Mouse (Mus musculus) hindbrain, embryonic 10.5 days (tissue): ENCODE measurements around the gene Fyb. TPM values are rescaled to one million over a fixed set of nuclear protein-coding genes. Genes with fewer than 3 reads are reported as not detected.

ENCODE experiments used
- DNase-seq: peaks from one replicate; pipeline ENCODE4 v3.0.0-alpha.2; 2017; ENCODE audit warnings: low spot score
- H3K27ac ChIP-seq: fragments of 300-500 bp; sonication (generic); 2 replicates; pipeline ENCODE4 v1.5.1; 2016; ENCODE audit warnings: mild to moderate bottlenecking, moderate library complexity
- H3K27me3 ChIP-seq: fragments of 300-500 bp; sonication (generic); 2 replicates; pipeline ENCODE4 v1.6.1; 2016; ENCODE audit warnings: mild to moderate bottlenecking; ENCODE audit not compliant: poor library complexity, insufficient read depth, severe bottlenecking
- H3K36me3 ChIP-seq: fragments of 300-500 bp; sonication (generic); 2 replicates; pipeline ENCODE4 v1.6.1; 2016; ENCODE audit warnings: mild to moderate bottlenecking, moderate library complexity
- H3K4me1 ChIP-seq: fragments of 300-500 bp; sonication (generic); replicated peaks from 2 replicates; pipeline ENCODE4 v1.6.1; 2016; ENCODE audit warnings: mild to moderate bottlenecking
- H3K4me3 ChIP-seq: fragments of 300-500 bp; sonication (generic); 2 replicates; pipeline ENCODE4 v1.5.1; 2016; ENCODE audit warnings: mild to moderate bottlenecking, moderate library complexity
- H3K9me3 ChIP-seq: fragments of 300-500 bp; sonication (generic); 2 replicates; pipeline ENCODE4 v1.6.1; 2016; ENCODE audit warnings: mild to moderate bottlenecking, moderate library complexity
- WGBS: fragments of 180-500 bp; shearing (Covaris S2); methylation state at CpG from one replicate; pipeline ENCODE4 v1.1.7; 2016; 5-methylcytosine and 5-hydroxymethylcytosine counted together
- polyA plus RNA-seq: library from polyadenylated mRNA; unstranded; fragments of >200 nt; fragmentation: Nextera tagmentation; extraction: Ambion mirVana; gene quantifications from 2 replicates; pipeline ENCODE4 v1.2.1, GENCODE M21; 2016

Fyb gene
- polyA plus RNA-seq, 1 experiment from 2014 or later, result 3.8 TPM

GRCm38 (mm10) chr15:6653046-6653445, 130.4 kb downstream of the Fyb start:
- H3K36me3 ChIP-seq, result no peaks in the 10 kb centered on the region
- 0 out of 2 replicates have a peak, but pooled peaks cover 3% of the 10 kb centered on the region for H3K4me1 ChIP-seq
- H3K27me3 ChIP-seq, result no peaks in the 10 kb centered on the region
- no peaks in the 10 kb centered on the region for H3K9me3 ChIP-seq
- H3K4me3 ChIP-seq, result no peak overlapping the region
- H3K27ac ChIP-seq, result no peak overlapping the region
- DNase-seq, result no peak
- 79% methylated on average over 4 of the region's 4 CpGs for WGBS

- H3K9me3 ChIP-seq, result no peaks in the 10 kb centered on the region
- no peak overlapping the region for H3K4me3 ChIP-seq
- H3K27me3 ChIP-seq, result no peaks in the 10 kb centered on the region
- no peaks in the 10 kb centered on the region for H3K36me3 ChIP-seq
- 90% methylated on average over 4 of the region's 4 CpGs for WGBS
- no peak for DNase-seq
- no peak overlapping the region for H3K27ac ChIP-seq
- H3K4me1 ChIP-seq, result 0 out of 2 replicates have a peak, but pooled peaks cover 3% of the 10 kb centered on the region
Observed at GRCm38 (mm10) chr15:6658081-6658480, 135.4 kb downstream of the Fyb start.

- peaks cover under 1% of the 10 kb centered on the region; the same call in 1 of the 2 replicates for H3K4me1 ChIP-seq
- H3K4me3 ChIP-seq, result no peak overlapping the region
- H3K36me3 ChIP-seq, result no peaks in the 10 kb centered on the region
- H3K27ac ChIP-seq, result no peak overlapping the region
- H3K9me3 ChIP-seq, result no peaks in the 10 kb centered on the region
- no peak for DNase-seq
- H3K27me3 ChIP-seq, result no peaks in the 10 kb centered on the region
- WGBS, result 38% methylated on average over 3 of the region's 3 CpGs
Observed at GRCm38 (mm10) chr15:6661951-6662350, 139.3 kb downstream of the Fyb start.

- Histone ChIP-seq H3K4me3 (no peak overlapping the region), H3K27ac (no peak overlapping the region), H3K9me3 (no peaks in the 10 kb centered on the region), H3K36me3 (no peaks in the 10 kb centered on the region), H3K4me1 (peaks cover 6% of the 10 kb centered on the region), H3K27me3 (no peaks in the 10 kb centered on the region)
- WGBS, result 60% methylated on average over 7 of the region's 7 CpGs
- DNase-seq, result no peak
Observed at GRCm38 (mm10) chr15:6663991-6664390, 141.3 kb downstream of the Fyb start.

- no peaks in the 10 kb centered on the region for H3K27me3 ChIP-seq
- peak; percentile 17 for DNase-seq
- H3K4me3 ChIP-seq, result no peak overlapping the region
- WGBS, result 51% methylated on average over 5 of the region's 5 CpGs
- peaks cover 9% of the 10 kb centered on the region for H3K4me1 ChIP-seq
- no peak overlapping the region for H3K27ac ChIP-seq
- H3K36me3 ChIP-seq, result no peaks in the 10 kb centered on the region
- H3K9me3 ChIP-seq, result no peaks in the 10 kb centered on the region
Observed at GRCm38 (mm10) chr15:6666072-6666471, 143.4 kb downstream of the Fyb start.

GRCm38 (mm10) chr15:6668793-6669437, 146.3 kb downstream of the Fyb start:
- WGBS, result 23% methylated on average over 14 of the region's 14 CpGs
- H3K27ac ChIP-seq, result no peak overlapping the region
- DNase-seq, result peak; percentile 60

GRCm38 (mm10) chr15:6678479-6678878, 155.8 kb downstream of the Fyb start:
- no peak for DNase-seq

More at GRCm38 (mm10) chr15:6668793-6669437, 146.3 kb downstream of the Fyb start:
- Histone ChIP-seq H3K27me3 (no peaks in the 10 kb centered on the region), H3K9me3 (no peaks in the 10 kb centered on the region), H3K4me1 (peaks cover 9% of the 10 kb centered on the region), H3K4me3 (no peak overlapping the region), H3K36me3 (no peaks in the 10 kb centered on the region)

GRCm38 (mm10) chr15:6702164-6702563, 179.5 kb downstream of the Fyb start:
- WGBS, result 78% methylated on average over 2 of the region's 2 CpGs
- H3K27ac ChIP-seq, result no peak overlapping the region
- H3K4me3 ChIP-seq, result no peak overlapping the region
- no peaks in the 10 kb centered on the region for H3K36me3 ChIP-seq
- H3K4me1 ChIP-seq, result no peaks in the 10 kb centered on the region
- DNase-seq, result no peak
- H3K27me3 ChIP-seq, result no peaks in the 10 kb centered on the region
- no peaks in the 10 kb centered on the region for H3K9me3 ChIP-seq

More at GRCm38 (mm10) chr15:6678479-6678878, 155.8 kb downstream of the Fyb start:
- no peaks in the 10 kb centered on the region for H3K36me3 ChIP-seq
- WGBS, result 82% methylated on average over 2 of the region's 2 CpGs
- H3K9me3 ChIP-seq, result no peaks in the 10 kb centered on the region
- H3K4me1 ChIP-seq, result no peaks in the 10 kb centered on the region
- no peak overlapping the region for H3K27ac ChIP-seq
- no peak overlapping the region for H3K4me3 ChIP-seq
- no peaks in the 10 kb centered on the region for H3K27me3 ChIP-seq

- Histone ChIP-seq H3K27me3 (no peaks in the 10 kb centered on the region), H3K4me1 (peaks cover 12% of the 10 kb centered on the region), H3K36me3 (no peaks in the 10 kb centered on the region), H3K4me3 (no peak overlapping the region), H3K9me3 (no peaks in the 10 kb centered on the region), H3K27ac (no peak overlapping the region)
- 68% methylated on average over 7 of the region's 7 CpGs for WGBS
- DNase-seq, result no peak
Observed at GRCm38 (mm10) chr15:6705351-6705901, 182.8 kb downstream of the Fyb start.

GRCm38 (mm10) chr15:6707551-6707935, 184.9 kb downstream of the Fyb start:
- Histone ChIP-seq H3K4me1 (peaks cover 24% of the 10 kb centered on the region), H3K27me3 (no peaks in the 10 kb centered on the region), H3K4me3 (peak overlapping the region; percentile 96), H3K36me3 (no peaks in the 10 kb centered on the region), H3K9me3 (no peaks in the 10 kb centered on the region), H3K27ac (peak overlapping the region; percentile 96)
- under 1% methylated on average over 43 of the region's 43 CpGs for WGBS
- DNase-seq, result peak; percentile 81

GRCm38 (mm10) chr15:6707936-6708525, 185.4 kb downstream of the Fyb start, which contains the start of gene Rictor:
Rictor (plus strand) TSS chr15:6708379.
- no peaks in the 10 kb centered on the region for H3K9me3 ChIP-seq
- no peaks in the 10 kb centered on the region for H3K36me3 ChIP-seq
- peak within 1 kb of the TSS; percentile 96 for H3K4me3 ChIP-seq
- H3K4me1 ChIP-seq, result peaks cover 26% of the 10 kb centered on the region
- under 1% methylated on average over 67 of the region's 82 CpGs for WGBS
- DNase-seq, result peak; percentile 90
- peak within 1 kb of the TSS; percentile 96 for H3K27ac ChIP-seq
- H3K27me3 ChIP-seq, result no peaks in the 10 kb centered on the region

GRCm38 (mm10) chr15:6708526-6709441, 186.1 kb downstream of the Fyb start:
- Histone ChIP-seq H3K9me3 (no peaks in the 10 kb centered on the region), H3K27me3 (no peaks in the 10 kb centered on the region), H3K4me3 (peak overlapping the region; percentile 96), H3K36me3 (no peaks in the 10 kb centered on the region), H3K27ac (peak overlapping the region; percentile 96), H3K4me1 (peaks cover 31% of the 10 kb centered on the region)
- under 1% methylated on average over 87 of the region's 89 CpGs for WGBS
- peak; percentile 62 for DNase-seq
